Mouse (Mus musculus): ENCODE measurements around the gene Dyrk1b. TPM values are rescaled to one million over a fixed set of nuclear protein-coding genes. Genes with fewer than 3 reads are reported as not detected.
"Not testable (repeated sequence)": the region's sequence is repeated elsewhere in the genome, so short reads cannot be mapped to it uniquely, and the experiment has no call there.

The Dyrk1b gene
- polyA plus RNA-seq (2015; fragmentation: Nextera tagmentation; extraction: Ambion mirVana): 8.1 and 9.9 TPM in 2 replicates

DNA sequence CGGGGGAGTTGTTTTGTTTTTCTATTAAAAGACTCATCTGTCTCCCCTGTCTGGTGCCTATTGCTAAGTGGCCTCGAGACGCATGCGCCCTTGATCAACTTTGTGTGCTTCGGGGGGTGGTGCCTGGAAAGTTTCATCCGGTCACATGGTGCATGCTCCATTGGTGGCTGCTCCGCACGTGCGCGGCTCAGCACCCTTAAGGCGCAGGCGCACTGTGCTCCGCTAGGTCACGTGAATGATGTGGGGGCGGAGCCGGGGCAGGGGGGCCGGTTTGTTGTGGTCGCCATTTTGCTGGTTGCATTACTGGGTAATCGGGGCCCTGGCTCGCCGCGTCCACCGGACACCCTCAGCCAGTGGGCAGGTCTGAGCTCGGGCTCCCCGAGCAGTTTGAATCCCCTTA, at the start of gene Dyrk1b:
Gene Dyrk1b, plus strand, starts transcription at position 242 of the 400 bp plus-strand sequence.
- H3K27me3 ChIP-seq (replicated peaks; ENCODE audit: control insufficient read depth, insufficient read depth, low read length): no peaks in the 10 kb centered on the region
- WGBS: under 1% methylated on average over 19 of the region's 25 CpGs
- H3K4me2 ChIP-seq (ENCODE audit: low read length): peak within 1 kb of the TSS; percentile 79
- H3K36me3 ChIP-seq (ENCODE audit: control insufficient read depth, insufficient read depth, low read length): peaks cover 42% of the 10 kb centered on the region
- peak; percentile 89 for ATAC-seq
- peaks cover 12% of the 10 kb centered on the region for H3K4me1 ChIP-seq (ENCODE audit: control insufficient read depth, insufficient read depth, low read depth, low read length)
- H3K9ac ChIP-seq (ENCODE audit: low read depth, low read length): peak within 1 kb of the TSS; percentile 93
- peak within 1 kb of the TSS; percentile 95 for H3K27ac ChIP-seq (ENCODE audit: low read depth, low read length)
- no peaks in the 10 kb centered on the region for H3K9me3 ChIP-seq (ENCODE audit: control insufficient read depth, low read length)
- H3K4me3 ChIP-seq (ENCODE audit: low read length): peak within 1 kb of the TSS; percentile 95

- H3K4me1 ChIP-seq (ENCODE audit: control insufficient read depth, insufficient read depth, low read depth, low read length): no peaks in the 10 kb centered on the region
- H3K4me2 ChIP-seq (ENCODE audit: low read length): no peak overlapping the region
- H3K4me3 ChIP-seq (ENCODE audit: low read length): no peak overlapping the region
- H3K27ac ChIP-seq (ENCODE audit: low read depth, low read length): no peak overlapping the region
- no peak overlapping the region for H3K9ac ChIP-seq (ENCODE audit: low read depth, low read length)
- no peaks in the 10 kb centered on the region for H3K27me3 ChIP-seq (replicated peaks; ENCODE audit: control insufficient read depth, insufficient read depth, low read length)
- H3K9me3 ChIP-seq (ENCODE audit: control insufficient read depth, low read length): no peaks in the 10 kb centered on the region
- H3K36me3 ChIP-seq (ENCODE audit: control insufficient read depth, insufficient read depth, low read length): no peaks in the 10 kb centered on the region
- peak; percentile 64; the same call in 1 of the 2 replicates for ATAC-seq
- WGBS: 59% methylated on average over 5 of the region's 5 CpGs
These were observed 41.7 kb upstream of the Dyrk1b start for GRCm38 (mm10) chr7:28137613-28138012.

DNA sequence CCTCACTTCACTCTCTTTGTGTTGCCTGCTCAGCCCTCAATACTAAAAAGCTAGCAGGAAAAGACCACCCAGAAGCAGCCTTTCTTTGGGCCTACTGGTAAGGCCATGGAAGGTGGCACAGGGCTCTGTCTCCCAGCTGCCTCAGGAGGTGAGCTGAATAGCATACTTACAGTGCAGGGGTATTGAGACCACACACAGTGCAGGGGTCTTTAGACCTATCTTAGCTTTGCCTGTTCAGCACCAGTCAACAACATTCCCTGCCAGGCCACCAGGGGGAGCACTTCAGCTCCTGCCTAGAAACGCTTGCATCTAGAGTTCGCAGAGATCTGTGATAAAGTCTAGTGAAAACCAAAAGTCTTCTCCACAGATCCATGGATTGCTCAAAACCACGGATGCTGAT, 31.0 kb upstream of the Dyrk1b start:
- H3K27ac ChIP-seq (ENCODE audit: low read depth, low read length): no peak overlapping the region
- peaks cover 3% of the 10 kb centered on the region; the same call in 1 of the 2 replicates for H3K9me3 ChIP-seq (ENCODE audit: control insufficient read depth, low read length)
- peak; percentile 68; the same call in 1 of the 2 replicates for ATAC-seq
- H3K9ac ChIP-seq (ENCODE audit: low read depth, low read length): no peak overlapping the region
- no peaks in the 10 kb centered on the region; the same call in 1 of the 2 replicates for H3K4me1 ChIP-seq (ENCODE audit: control insufficient read depth, insufficient read depth, low read depth, low read length)
- H3K36me3 ChIP-seq (ENCODE audit: control insufficient read depth, insufficient read depth, low read length): no peaks in the 10 kb centered on the region
- no peak overlapping the region for H3K4me2 ChIP-seq (ENCODE audit: low read length)
- H3K27me3 ChIP-seq (replicated peaks; ENCODE audit: control insufficient read depth, insufficient read depth, low read length): no peaks in the 10 kb centered on the region
- no peak overlapping the region for H3K4me3 ChIP-seq (ENCODE audit: low read length)
- WGBS: 24% methylated on average over 3 of the region's 3 CpGs

- H3K9ac ChIP-seq (ENCODE audit: low read depth, low read length): no peak overlapping the region
- no peaks in the 10 kb centered on the region for H3K9me3 ChIP-seq (ENCODE audit: control insufficient read depth, low read length)
- no peaks in the 10 kb centered on the region; the same call in 1 of the 2 replicates for H3K4me1 ChIP-seq (ENCODE audit: control insufficient read depth, insufficient read depth, low read depth, low read length)
- H3K4me2 ChIP-seq (ENCODE audit: low read length): no peak overlapping the region
- H3K36me3 ChIP-seq (ENCODE audit: control insufficient read depth, insufficient read depth, low read length): no peaks in the 10 kb centered on the region
- WGBS: 95% methylated on average over 1 of the region's 1 CpGs
- ATAC-seq: no peak
- no peak overlapping the region for H3K27ac ChIP-seq (ENCODE audit: low read depth, low read length)
- no peak overlapping the region for H3K4me3 ChIP-seq (ENCODE audit: low read length)
- no peaks in the 10 kb centered on the region for H3K27me3 ChIP-seq (replicated peaks; ENCODE audit: control insufficient read depth, insufficient read depth, low read length)
These were observed 29.4 kb upstream of the Dyrk1b start for GRCm38 (mm10) chr7:28149841-28150240.

DNA sequence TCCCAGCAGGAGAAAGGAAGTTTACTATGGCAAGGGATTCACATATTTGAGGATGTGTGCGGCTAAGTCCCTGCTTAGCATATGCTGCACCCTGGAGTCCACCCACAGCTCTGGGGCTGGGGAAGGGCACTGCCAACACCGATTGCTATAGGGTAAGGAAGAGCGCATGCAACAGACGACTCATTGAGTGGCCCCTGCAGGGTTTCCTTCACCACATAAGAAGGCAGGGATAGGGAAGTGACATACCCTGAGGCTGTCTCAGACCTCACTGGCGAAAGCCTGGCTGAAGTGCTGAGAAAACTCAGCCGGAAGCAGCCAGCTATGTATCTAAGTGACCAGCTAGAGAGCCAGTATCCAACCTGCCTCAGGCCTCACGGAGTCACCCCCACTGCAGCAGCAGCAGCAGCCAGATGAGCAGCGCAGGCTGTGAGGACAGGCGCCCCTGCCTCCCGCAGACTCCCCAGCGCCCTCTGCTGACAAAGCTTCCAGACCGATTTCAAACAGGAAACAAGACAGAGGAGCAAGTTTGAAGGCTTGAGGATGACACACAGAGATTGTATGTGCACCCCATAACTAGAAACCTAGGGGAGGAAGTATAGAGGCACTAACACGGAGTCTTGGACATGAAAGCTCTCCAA, 27.6 kb upstream of the Dyrk1b start:
- 15% methylated on average over 13 of the region's 13 CpGs for WGBS
- H3K36me3 ChIP-seq (ENCODE audit: control insufficient read depth, insufficient read depth, low read length): no peaks in the 10 kb centered on the region
- no peaks in the 10 kb centered on the region; the same call in 1 of the 2 replicates for H3K4me1 ChIP-seq (ENCODE audit: control insufficient read depth, insufficient read depth, low read depth, low read length)
- H3K9me3 ChIP-seq (ENCODE audit: control insufficient read depth, low read length): no peaks in the 10 kb centered on the region
- no peak overlapping the region for H3K4me2 ChIP-seq (ENCODE audit: low read length)
- no peak overlapping the region for H3K4me3 ChIP-seq (ENCODE audit: low read length)
- H3K9ac ChIP-seq (ENCODE audit: low read depth, low read length): no peak overlapping the region; the same call in 1 of the 2 replicates
- H3K27ac ChIP-seq (ENCODE audit: low read depth, low read length): no peak overlapping the region
- no peaks in the 10 kb centered on the region for H3K27me3 ChIP-seq (replicated peaks; ENCODE audit: control insufficient read depth, insufficient read depth, low read length)
- no peak for ATAC-seq

DNA sequence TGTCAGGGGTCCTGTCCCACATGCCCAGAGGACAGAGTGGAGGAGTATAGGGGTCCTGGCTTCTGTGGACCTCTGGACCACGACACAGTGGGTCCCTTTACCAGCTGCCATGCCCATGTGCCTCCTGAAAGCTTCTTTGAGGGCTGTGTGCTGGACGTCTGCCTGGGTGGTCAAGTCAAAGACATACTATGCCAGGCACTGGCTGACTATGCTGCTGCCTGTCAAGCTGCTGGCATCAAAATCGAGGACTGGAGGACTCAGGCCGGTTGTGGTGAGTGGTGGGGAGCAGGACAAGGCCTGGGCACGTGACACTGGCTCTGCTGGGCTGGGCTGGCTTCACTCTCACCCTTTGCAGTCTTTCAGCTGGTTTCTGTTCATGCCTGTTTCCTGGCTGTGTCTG, 25.7 kb upstream of the Dyrk1b start:
- not testable (repeated sequence) for H3K27ac ChIP-seq (ENCODE audit: low read depth, low read length); H3K9ac ChIP-seq (ENCODE audit: low read depth, low read length); H3K4me1 ChIP-seq (ENCODE audit: control insufficient read depth, insufficient read depth, low read depth, low read length); H3K9me3 ChIP-seq (ENCODE audit: control insufficient read depth, low read length); H3K4me3 ChIP-seq (ENCODE audit: low read length); H3K4me2 ChIP-seq (ENCODE audit: low read length); H3K27me3 ChIP-seq (replicated peaks; ENCODE audit: control insufficient read depth, insufficient read depth, low read length); H3K36me3 ChIP-seq (ENCODE audit: control insufficient read depth, insufficient read depth, low read length)
- WGBS: 29% methylated on average over 5 of the region's 5 CpGs
- peak; percentile 67; the same call in 1 of the 2 replicates for ATAC-seq

DNA sequence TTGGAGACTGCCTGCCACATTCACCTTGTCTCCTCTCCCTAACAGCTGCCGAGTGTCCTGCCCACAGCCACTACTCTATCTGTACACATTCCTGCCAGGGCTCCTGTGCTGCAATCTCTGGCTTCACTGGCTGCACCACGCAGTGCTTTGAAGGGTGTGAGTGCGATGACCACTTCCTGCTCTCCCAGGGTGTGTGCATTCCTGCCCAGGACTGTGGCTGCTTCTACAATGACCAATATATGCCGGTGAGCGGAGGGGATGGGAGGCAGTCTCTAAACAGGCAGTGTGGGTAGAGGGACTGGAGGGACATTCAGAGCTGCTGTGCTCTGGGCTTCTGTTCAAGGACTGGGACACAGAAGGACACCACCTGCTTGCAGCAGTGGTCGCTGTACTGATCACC, 20.0 kb upstream of the Dyrk1b start:
- WGBS: 71% methylated on average over 6 of the region's 6 CpGs
- no peaks in the 10 kb centered on the region for H3K27me3 ChIP-seq (replicated peaks; ENCODE audit: control insufficient read depth, insufficient read depth, low read length)
- H3K9ac ChIP-seq (ENCODE audit: low read depth, low read length): no peak overlapping the region
- H3K36me3 ChIP-seq (ENCODE audit: control insufficient read depth, insufficient read depth, low read length): no peaks in the 10 kb centered on the region
- no peaks in the 10 kb centered on the region for H3K4me1 ChIP-seq (ENCODE audit: control insufficient read depth, insufficient read depth, low read depth, low read length)
- no peak overlapping the region for H3K4me2 ChIP-seq (ENCODE audit: low read length)
- no peak overlapping the region for H3K4me3 ChIP-seq (ENCODE audit: low read length)
- H3K27ac ChIP-seq (ENCODE audit: low read depth, low read length): no peak overlapping the region
- no peak for ATAC-seq
- H3K9me3 ChIP-seq (ENCODE audit: control insufficient read depth, low read length): no peaks in the 10 kb centered on the region

GRCm38 (mm10) chr7:28159893-28160292, 19.4 kb upstream of the Dyrk1b start:
- Histone ChIP-seq H3K27ac (ENCODE audit: low read depth, low read length) (no peak overlapping the region), H3K4me2 (ENCODE audit: low read length) (no peak overlapping the region), H3K9me3 (ENCODE audit: control insufficient read depth, low read length) (no peaks in the 10 kb centered on the region), H3K4me1 (ENCODE audit: control insufficient read depth, insufficient read depth, low read depth, low read length) (no peaks in the 10 kb centered on the region), H3K4me3 (ENCODE audit: low read length) (no peak overlapping the region), H3K27me3 (replicated peaks; ENCODE audit: control insufficient read depth, insufficient read depth, low read length) (no peaks in the 10 kb centered on the region), H3K36me3 (ENCODE audit: control insufficient read depth, insufficient read depth, low read length) (no peaks in the 10 kb centered on the region), H3K9ac (ENCODE audit: low read depth, low read length) (no peak overlapping the region)
- 72% methylated on average over 3 of the region's 3 CpGs for WGBS
- ATAC-seq: no peak

DNA sequence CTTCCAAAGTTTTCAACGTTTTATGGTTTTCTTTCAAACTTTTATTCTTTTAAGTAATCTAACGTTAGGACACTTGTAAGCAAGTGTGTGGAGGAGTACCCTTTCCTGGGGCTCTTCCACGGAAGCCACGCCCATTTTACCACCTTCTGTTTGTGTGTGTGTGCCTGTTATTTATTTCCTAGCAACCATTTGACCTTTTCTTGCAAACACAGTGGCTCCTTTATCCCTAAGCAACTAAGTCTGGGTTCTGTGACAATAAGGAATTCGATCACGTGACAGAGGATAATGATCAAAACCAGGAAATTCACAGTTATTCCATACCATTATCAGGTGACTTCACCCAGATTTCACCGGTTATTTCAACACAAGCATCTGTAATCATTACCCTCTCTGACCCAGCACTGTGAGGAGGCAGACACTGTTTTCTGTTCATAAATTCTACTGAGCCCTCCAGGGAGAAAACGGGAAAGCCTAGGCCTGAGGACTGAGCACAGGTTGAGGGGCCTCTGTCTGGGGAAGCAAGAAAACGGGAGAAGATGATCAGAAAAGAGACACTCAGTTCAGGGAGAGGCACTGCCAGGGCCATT, 18.0 kb upstream of the Dyrk1b start:
- Histone ChIP-seq H3K4me3 (ENCODE audit: low read length) (no peak overlapping the region), H3K4me1 (ENCODE audit: control insufficient read depth, insufficient read depth, low read depth, low read length) (no peaks in the 10 kb centered on the region), H3K27me3 (replicated peaks; ENCODE audit: control insufficient read depth, insufficient read depth, low read length) (no peaks in the 10 kb centered on the region), H3K9me3 (ENCODE audit: control insufficient read depth, low read length) (no peaks in the 10 kb centered on the region), H3K36me3 (ENCODE audit: control insufficient read depth, insufficient read depth, low read length) (no peaks in the 10 kb centered on the region), H3K27ac (ENCODE audit: low read depth, low read length) (no peak overlapping the region), H3K9ac (ENCODE audit: low read depth, low read length) (no peak overlapping the region), H3K4me2 (ENCODE audit: low read length) (no peak overlapping the region)
- WGBS: 54% methylated on average over 9 of the region's 9 CpGs
- ATAC-seq: no peak
